Mouse (Mus musculus) lung, postnatal 0 days (tissue): ENCODE data around the gene Ankdd1a.

Experiments
- CTCF ChIP-seq: IDR thresholded peaks from 2 replicates; pipeline ENCODE4 v1.5.1; 2016; ENCODE audit warnings: antibody characterized with exemption, mild to moderate bottlenecking
- EP300 ChIP-seq: IDR thresholded peaks from 2 replicates; pipeline ENCODE4 v1.6.1; 2016; ENCODE audit warnings: antibody characterized with exemption, mild to moderate bottlenecking, control low read depth

GRCm38 (mm10) chr9:65519807-65520504, at the start of gene Ankdd1a:
- TF ChIP-seq CTCF: no peak
- TF ChIP-seq EP300: no peak
